Mouse (Mus musculus) heart, postnatal 0 days (tissue): ENCODE measurements around the gene Plekhn1. TPM values are rescaled to one million over a fixed set of nuclear protein-coding genes. Genes with fewer than 3 reads are reported as not detected.

Experiments used
- ATAC-seq: fragments of 200-750 bp; cut with Nextera tagmentation; 2 replicates; pipeline ENCODE4 v1.8.0; 2017; ENCODE audit warnings: low read depth, moderate number of reproducible peaks, moderate library complexity; ENCODE audit not compliant: insufficient read depth
- DNase-seq: peaks from one replicate; pipeline ENCODE4 v3.0.0-alpha.2; 2016; ENCODE audit warnings: low spot score
- H3K27ac ChIP-seq: fragments of 300-500 bp; sonication (generic); 2 replicates; pipeline ENCODE4 v1.5.1; 2014; ENCODE audit warnings: low read depth, mild to moderate bottlenecking
- H3K27me3 ChIP-seq: fragments of 300-500 bp; sonication (generic); 2 replicates; pipeline ENCODE4 v1.6.1; 2014; ENCODE audit warnings: low read length, mixed read lengths; ENCODE audit not compliant: control insufficient read depth, insufficient read depth
- H3K36me3 ChIP-seq: fragments of 300-500 bp; sonication (generic); replicated peaks from 2 replicates; pipeline ENCODE4 v1.6.1; 2014; ENCODE audit warnings: low read length, mixed read lengths; ENCODE audit not compliant: control insufficient read depth, insufficient read depth
- H3K4me1 ChIP-seq: fragments of 300-500 bp; sonication (generic); 2 replicates; pipeline ENCODE4 v1.6.1; 2014; ENCODE audit warnings: antibody characterized with exemption; ENCODE audit not compliant: control insufficient read depth, insufficient read depth
- H3K4me2 ChIP-seq: fragments of 300-500 bp; sonication (generic); 2 replicates; pipeline ENCODE4 v1.6.1; 2014; ENCODE audit warnings: low read depth, mild to moderate bottlenecking, low read length, moderate library complexity
- H3K4me3 ChIP-seq: fragments of 300-500 bp; sonication (generic); 2 replicates; pipeline ENCODE4 v1.5.1; 2014; ENCODE audit warnings: low read depth, low read length
- H3K9ac ChIP-seq: fragments of 300-500 bp; sonication (generic); replicated peaks from 2 replicates; pipeline ENCODE4 v1.6.1; 2014; ENCODE audit warnings: low read depth, low read length, mixed read lengths
- H3K9me3 ChIP-seq: fragments of 300-500 bp; sonication (generic); replicated peaks from 2 replicates; pipeline ENCODE4 v1.6.1; 2016; ENCODE audit warnings: low read length; ENCODE audit not compliant: control insufficient read depth
- CTCF ChIP-seq: IDR thresholded peaks from 2 replicates; pipeline ENCODE4 v1.5.1; 2016; ENCODE audit warnings: antibody characterized with exemption, control low read depth, low read depth
- EP300 ChIP-seq: IDR thresholded peaks from 2 replicates; pipeline ENCODE4 v1.6.1; 2016; ENCODE audit warnings: antibody characterized with exemption, low read depth
- WGBS: fragments of 180-500 bp; shearing (Covaris S2); extraction: QIAGEN DNeasy Blood & Tissue Kit; methylation state at CpG from one replicate; pipeline ENCODE4 v1.1.7; 2014; 5-methylcytosine and 5-hydroxymethylcytosine counted together
- polyA plus RNA-seq: library from polyadenylated mRNA; unstranded; fragments of >200 nt; fragmentation: Nextera tagmentation; extraction: Ambion mirVana; gene quantifications from 2 replicates; pipeline ENCODE4 v1.2.1, GENCODE M21; 2015
- total RNA-seq: library from RNA; depleted of rRNA; stranded (reverse); fragments of >200 nt; gene quantifications from 2 replicates; pipeline ENCODE4 v1.2.3, GENCODE M21; 2014; ENCODE audit warnings: low replicate concordance

The Plekhn1 gene
- total and polyA plus RNA-seq, 2 experiments from 2014 or later: 5.9 to 21.9 TPM

GRCm38 (mm10) chr4:156219936-156220335, 14.7 kb downstream of the Plekhn1 start:
- ATAC-seq (no peak), DNase-seq (no peak)
- WGBS: 80% methylated on average over 11 of the region's 11 CpGs
- H3K9me3 ChIP-seq: no peaks in the 10 kb centered on the region
- H3K27ac ChIP-seq: no peak overlapping the region
- H3K27me3 ChIP-seq: no peaks in the 10 kb centered on the region
- H3K4me1 ChIP-seq: peaks cover 23% of the 10 kb centered on the region
- TF ChIP-seq EP300: no peak
- TF ChIP-seq CTCF: no peak
- peaks cover 42% of the 10 kb centered on the region; the same call in 1 of the 2 replicates for H3K36me3 ChIP-seq
- H3K4me2 ChIP-seq: peak overlapping the region; percentile 67
- H3K4me3 ChIP-seq: 0 out of 2 replicates have a peak overlapping the region, but pooled peaks have one; percentile 28
- 0 out of 2 replicates have a peak overlapping the region, but pooled peaks have one; percentile 24 for H3K9ac ChIP-seq

DNA sequence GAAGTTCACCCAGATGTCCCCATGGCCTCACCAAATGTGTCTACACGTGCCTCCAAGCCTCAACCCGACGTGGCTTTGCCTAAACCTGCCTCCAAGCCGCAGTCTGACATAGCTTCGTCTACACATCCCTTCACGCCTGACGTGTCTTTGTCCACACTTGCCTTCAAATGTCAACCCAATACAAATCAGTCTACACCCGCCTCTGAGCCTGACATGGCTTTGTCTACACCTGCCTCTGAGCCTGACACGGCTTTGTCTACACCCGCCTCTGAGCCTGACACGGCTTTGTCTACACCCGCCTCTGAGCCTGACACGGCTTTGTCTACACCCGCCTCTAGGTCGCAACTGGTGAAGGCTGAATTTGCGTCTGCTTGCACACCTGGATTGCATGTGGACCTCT, 16.8 kb downstream of the Plekhn1 start:
- H3K36me3 ChIP-seq: peaks cover 31% of the 10 kb centered on the region; the same call in 1 of the 2 replicates
- no peaks in the 10 kb centered on the region for H3K27me3 ChIP-seq
- H3K4me2 ChIP-seq: peak overlapping the region; percentile 67
- DNase-seq (no peak), ATAC-seq (no peak)
- 76% methylated on average over 15 of the region's 16 CpGs for WGBS
- H3K4me1 ChIP-seq: peaks cover 24% of the 10 kb centered on the region
- peak overlapping the region; percentile 45 for H3K4me3 ChIP-seq
- H3K27ac ChIP-seq: 0 out of 2 replicates have a peak overlapping the region, but pooled peaks have one; percentile 94
- H3K9ac ChIP-seq: peak overlapping the region; percentile 40; the same call in 1 of the 2 replicates
- TF ChIP-seq CTCF (no peak), EP300 (no peak)
- no peaks in the 10 kb centered on the region for H3K9me3 ChIP-seq

- DNase-seq (no peak), ATAC-seq (peak; percentile 15; the same call in 1 of the 2 replicates)
- Histone ChIP-seq H3K27me3 (no peaks in the 10 kb centered on the region), H3K4me1 (peaks cover 24% of the 10 kb centered on the region), H3K4me2 (peak overlapping the region; percentile 67), H3K27ac (peak overlapping the region; percentile 94), H3K9me3 (no peaks in the 10 kb centered on the region), H3K36me3 (peaks cover 25% of the 10 kb centered on the region; the same call in 1 of the 2 replicates), H3K4me3 (peak overlapping the region; percentile 45), H3K9ac (peak overlapping the region; percentile 58; the same call in 1 of the 2 replicates)
- no peak for TF ChIP-seq EP300
- TF ChIP-seq CTCF: no peak
- 52% methylated on average over 16 of the region's 16 CpGs for WGBS
Measured at GRCm38 (mm10) chr4:156217022-156217669, 17.5 kb downstream of the Plekhn1 start.

DNA sequence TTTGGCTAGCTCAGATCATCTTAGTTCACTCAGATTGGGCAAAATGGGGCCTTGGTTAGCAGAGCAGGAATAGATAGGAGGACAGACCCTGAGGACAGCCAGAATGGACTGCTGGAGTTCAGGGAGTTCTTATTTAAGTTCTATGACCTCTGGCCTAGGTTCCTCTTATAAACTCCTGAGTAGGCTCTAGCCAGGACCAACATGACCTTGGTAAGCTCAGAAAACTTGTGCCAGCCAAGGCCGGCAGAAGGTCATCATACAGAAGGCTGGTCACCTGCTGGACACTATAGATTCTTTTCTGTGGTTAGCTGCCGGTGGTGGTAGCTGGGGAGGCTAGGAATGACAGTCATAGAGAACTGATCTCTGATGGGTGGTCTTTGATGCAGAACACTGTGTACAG, 18.5 kb downstream of the Plekhn1 start:
- Histone ChIP-seq H3K4me3 (peak overlapping the region; percentile 45), H3K27ac (peak overlapping the region; percentile 94)

GRCm38 (mm10) chr4:156215649-156216048, 19.0 kb downstream of the Plekhn1 start, which contains the start of gene Perm1:
Perm1 (plus strand) TSS chr4:156215868.
- ATAC-seq (peak; percentile 93), DNase-seq (peak; percentile 96)
- Histone ChIP-seq H3K36me3 (0 out of 2 replicates have a peak, but pooled peaks cover 10% of the 10 kb centered on the region), H3K4me3 (peak within 1 kb of the TSS; percentile 45), H3K4me2 (peak within 1 kb of the TSS; percentile 67), H3K4me1 (peaks cover 24% of the 10 kb centered on the region), H3K27ac (peak within 1 kb of the TSS; percentile 94), H3K9me3 (no peaks in the 10 kb centered on the region), H3K9ac (peak within 1 kb of the TSS; percentile 58), H3K27me3 (no peaks in the 10 kb centered on the region)
- 24% methylated on average over 4 of the region's 4 CpGs for WGBS
- TF ChIP-seq EP300: peak; percentile 97
- TF ChIP-seq CTCF: no peak

More for the DNA sequence above, 18.5 kb downstream of the Plekhn1 start:
- Histone ChIP-seq H3K9ac (peak overlapping the region; percentile 58), H3K27me3 (no peaks in the 10 kb centered on the region), H3K4me1 (peaks cover 24% of the 10 kb centered on the region), H3K4me2 (peak overlapping the region; percentile 67), H3K36me3 (peaks cover 16% of the 10 kb centered on the region; the same call in 1 of the 2 replicates), H3K9me3 (no peaks in the 10 kb centered on the region)
- no peak for TF ChIP-seq CTCF
- no peak for TF ChIP-seq EP300
- 53% methylated on average over 2 of the region's 2 CpGs for WGBS
- ATAC-seq: peak; percentile 24
- no peak for DNase-seq
